Mouse (Mus musculus) heart, embryonic 11.5 days (tissue): ENCODE measurements around the gene Pus10. TPM values are rescaled to one million over a fixed set of nuclear protein-coding genes. Genes with fewer than 3 reads are reported as not detected.

Experiments
- ATAC-seq: fragments of 200-750 bp; cut with Nextera tagmentation; replicated peaks from 2 replicates; pipeline ENCODE4 v1.8.0; 2017; ENCODE audit warnings: moderate library complexity; ENCODE audit not compliant: insufficient number of reproducible peaks, low FRiP score, low TSS enrichment
- H3K27ac ChIP-seq: fragments of 300-500 bp; sonication (generic); 2 replicates; pipeline ENCODE4 v1.5.1; 2014; ENCODE audit warnings: mild to moderate bottlenecking, low read depth, low read length
- H3K27me3 ChIP-seq: fragments of 300-500 bp; sonication (generic); 2 replicates; pipeline ENCODE4 v1.6.1; 2014; ENCODE audit warnings: mild to moderate bottlenecking, low read length, mixed read lengths; ENCODE audit not compliant: control insufficient read depth, insufficient read depth
- H3K36me3 ChIP-seq: fragments of 300-500 bp; sonication (generic); 2 replicates; pipeline ENCODE4 v1.6.1; 2014; ENCODE audit warnings: mild to moderate bottlenecking, low read length, moderate library complexity, mixed read lengths; ENCODE audit not compliant: control insufficient read depth, insufficient read depth
- H3K4me1 ChIP-seq: fragments of 300-500 bp; sonication (generic); 2 replicates; pipeline ENCODE4 v1.6.1; 2014; ENCODE audit warnings: low read length; ENCODE audit not compliant: control insufficient read depth, insufficient read depth
- H3K4me2 ChIP-seq: fragments of 300-500 bp; sonication (generic); 2 replicates; pipeline ENCODE4 v1.6.1; 2014; ENCODE audit warnings: mild to moderate bottlenecking, moderate library complexity
- H3K4me3 ChIP-seq: fragments of 300-500 bp; sonication (generic); 2 replicates; pipeline ENCODE4 v1.5.1; 2014; ENCODE audit warnings: low read depth, low read length
- H3K9ac ChIP-seq: fragments of 300-500 bp; sonication (generic); 2 replicates; pipeline ENCODE4 v1.6.1; 2014; ENCODE audit warnings: mild to moderate bottlenecking, low read depth, low read length, moderate library complexity
- H3K9me3 ChIP-seq: fragments of 300-500 bp; sonication (generic); replicated peaks from 2 replicates; pipeline ENCODE4 v1.6.1; 2016; ENCODE audit warnings: low read length; ENCODE audit not compliant: control insufficient read depth
- WGBS: fragments of 180-500 bp; shearing (Covaris S2); extraction: QIAGEN DNeasy Blood & Tissue Kit; methylation state at CpG from one replicate; pipeline ENCODE4 v1.1.7; 2014; ENCODE audit not compliant: insufficient replicate concordance; 5-methylcytosine and 5-hydroxymethylcytosine counted together
- polyA plus RNA-seq: library from polyadenylated mRNA; unstranded; fragments of >200 nt; fragmentation: Nextera tagmentation; extraction: Ambion mirVana; gene quantifications from 2 replicates; pipeline ENCODE4 v1.2.1, GENCODE M21; 2014

Pus10 gene
- polyA plus RNA-seq, 1 experiment from 2014 or later = 19.5 TPM

GRCm38 (mm10) chr11:23732840-23733239 is 67.4 kb downstream of the Pus10 start:
- ATAC-seq = no peak
- peaks cover 4% of the 10 kb centered on the region; the same call in 1 of the 2 replicates for H3K36me3 ChIP-seq
- no peaks in the 10 kb centered on the region for H3K4me1 ChIP-seq
- no peaks in the 10 kb centered on the region for H3K27me3 ChIP-seq
- 39% methylated on average over 1 of the region's 1 CpGs for WGBS
- H3K9ac ChIP-seq = no peak overlapping the region
- H3K27ac ChIP-seq = no peak overlapping the region
- H3K4me2 ChIP-seq = no peak overlapping the region
- no peaks in the 10 kb centered on the region for H3K9me3 ChIP-seq
- H3K4me3 ChIP-seq = no peak overlapping the region

GRCm38 (mm10) chr11:23734749-23735286 is 69.3 kb downstream of the Pus10 start:
- Histone ChIP-seq H3K9ac (no peak overlapping the region), H3K27me3 (no peaks in the 10 kb centered on the region), H3K4me1 (no peaks in the 10 kb centered on the region), H3K9me3 (no peaks in the 10 kb centered on the region), H3K4me2 (no peak overlapping the region), H3K36me3 (peaks cover 3% of the 10 kb centered on the region; the same call in 1 of the 2 replicates), H3K27ac (no peak overlapping the region), H3K4me3 (no peak overlapping the region)
- 88% methylated on average over 6 of the region's 6 CpGs for WGBS
- ATAC-seq = no peak

- Histone ChIP-seq H3K4me3 (no peak overlapping the region), H3K27ac (no peak overlapping the region), H3K4me1 (no peaks in the 10 kb centered on the region), H3K4me2 (no peak overlapping the region), H3K36me3 (peaks cover 3% of the 10 kb centered on the region; the same call in 1 of the 2 replicates), H3K9ac (no peak overlapping the region), H3K27me3 (no peaks in the 10 kb centered on the region), H3K9me3 (no peaks in the 10 kb centered on the region)
- no peak for ATAC-seq
Measured at GRCm38 (mm10) chr11:23735820-23736470, 70.5 kb downstream of the Pus10 start.

GRCm38 (mm10) chr11:23740895-23741294 is 75.4 kb downstream of the Pus10 start:
- no peaks in the 10 kb centered on the region for H3K27me3 ChIP-seq
- no peak overlapping the region for H3K27ac ChIP-seq
- no peak overlapping the region for H3K9ac ChIP-seq
- no peak overlapping the region for H3K4me2 ChIP-seq
- H3K4me3 ChIP-seq = no peak overlapping the region
- WGBS = 62% methylated on average over 4 of the region's 4 CpGs
- ATAC-seq = no peak
- H3K9me3 ChIP-seq = no peaks in the 10 kb centered on the region
- no peaks in the 10 kb centered on the region for H3K4me1 ChIP-seq
- H3K36me3 ChIP-seq = no peaks in the 10 kb centered on the region

- no peaks in the 10 kb centered on the region for H3K36me3 ChIP-seq
- no peak overlapping the region for H3K4me3 ChIP-seq
- ATAC-seq = no peak
- H3K9me3 ChIP-seq = no peaks in the 10 kb centered on the region
- H3K9ac ChIP-seq = no peak overlapping the region
- no peaks in the 10 kb centered on the region for H3K27me3 ChIP-seq
- H3K4me1 ChIP-seq = no peaks in the 10 kb centered on the region
- H3K27ac ChIP-seq = no peak overlapping the region
- no peak overlapping the region for H3K4me2 ChIP-seq
- WGBS = 89% methylated on average over 7 of the region's 7 CpGs
Measured at GRCm38 (mm10) chr11:23741386-23741785, 75.9 kb downstream of the Pus10 start.

- ATAC-seq = no peak
- no peaks in the 10 kb centered on the region for H3K9me3 ChIP-seq
- 73% methylated on average over 3 of the region's 3 CpGs for WGBS
Measured at GRCm38 (mm10) chr11:23744352-23744751, 78.9 kb downstream of the Pus10 start.

GRCm38 (mm10) chr11:23746102-23746501 is 80.6 kb downstream of the Pus10 start:
- Histone ChIP-seq H3K9ac (no peak overlapping the region), H3K36me3 (no peaks in the 10 kb centered on the region), H3K27ac (no peak overlapping the region), H3K4me1 (no peaks in the 10 kb centered on the region), H3K27me3 (no peaks in the 10 kb centered on the region), H3K9me3 (no peaks in the 10 kb centered on the region), H3K4me3 (no peak overlapping the region), H3K4me2 (no peak overlapping the region)
- 79% methylated on average over 4 of the region's 4 CpGs for WGBS
- no peak for ATAC-seq

More at GRCm38 (mm10) chr11:23744352-23744751, 78.9 kb downstream of the Pus10 start:
- H3K36me3 ChIP-seq = no peaks in the 10 kb centered on the region
- no peaks in the 10 kb centered on the region for H3K4me1 ChIP-seq
- H3K27me3 ChIP-seq = no peaks in the 10 kb centered on the region
- H3K27ac ChIP-seq = no peak overlapping the region
- no peak overlapping the region for H3K9ac ChIP-seq
- H3K4me3 ChIP-seq = no peak overlapping the region
- no peak overlapping the region for H3K4me2 ChIP-seq

GRCm38 (mm10) chr11:23753136-23753710 is 87.7 kb downstream of the Pus10 start:
- no peak for ATAC-seq
- no peaks in the 10 kb centered on the region for H3K27me3 ChIP-seq
- no peak overlapping the region for H3K27ac ChIP-seq
- no peaks in the 10 kb centered on the region for H3K4me1 ChIP-seq
- 74% methylated on average over 1 of the region's 1 CpGs for WGBS
- no peak overlapping the region for H3K4me2 ChIP-seq
- H3K9ac ChIP-seq = no peak overlapping the region
- no peaks in the 10 kb centered on the region for H3K9me3 ChIP-seq
- H3K4me3 ChIP-seq = no peak overlapping the region
- H3K36me3 ChIP-seq = no peaks in the 10 kb centered on the region

GRCm38 (mm10) chr11:23754329-23754728 is 88.9 kb downstream of the Pus10 start:
- Histone ChIP-seq H3K36me3 (no peaks in the 10 kb centered on the region), H3K27ac (no peak overlapping the region), H3K4me1 (no peaks in the 10 kb centered on the region), H3K4me2 (no peak overlapping the region), H3K9ac (no peak overlapping the region), H3K9me3 (no peaks in the 10 kb centered on the region), H3K27me3 (no peaks in the 10 kb centered on the region), H3K4me3 (no peak overlapping the region)
- no peak for ATAC-seq
